Mouse (Mus musculus) liver, postnatal 0 days (tissue): Measurements from ENCODE around the gene Bank1. TPM values are rescaled to one million over a fixed set of nuclear protein-coding genes. Genes with fewer than 3 reads are reported as not detected.
"Not testable (repeated sequence)": the region's sequence is repeated elsewhere in the genome, so short reads cannot be mapped to it uniquely, and the experiment has no call there.

Experiments
- ATAC-seq: fragments of 200-750 bp; cut with Nextera tagmentation; 2 replicates; pipeline ENCODE4 v1.8.0; 2017; ENCODE audit warnings: mild to moderate bottlenecking, moderate library complexity
- DNase-seq: peaks from one replicate; pipeline ENCODE4 v3.0.0-alpha.2; 2016
- H3K27ac ChIP-seq: fragments of 300-500 bp; sonication (generic); 2 replicates; pipeline ENCODE4 v1.5.1; 2014; ENCODE audit warnings: antibody characterized with exemption, moderate library complexity, mild to moderate bottlenecking, low read depth
- H3K27me3 ChIP-seq: fragments of 300-500 bp; sonication (generic); 2 replicates; pipeline ENCODE4 v1.6.1; 2014; ENCODE audit warnings: low read length, control low read depth, mixed read lengths; ENCODE audit not compliant: insufficient read depth
- H3K36me3 ChIP-seq: fragments of 300-500 bp; sonication (generic); replicated peaks from 2 replicates; pipeline ENCODE4 v1.6.1; 2014; ENCODE audit warnings: mild to moderate bottlenecking, control low read depth, low read length, moderate library complexity, mixed read lengths; ENCODE audit not compliant: insufficient read depth
- H3K4me1 ChIP-seq: fragments of 300-500 bp; sonication (generic); 2 replicates; pipeline ENCODE4 v1.6.1; 2014; ENCODE audit warnings: antibody characterized with exemption, mild to moderate bottlenecking, control low read depth; ENCODE audit not compliant: insufficient read depth
- H3K4me2 ChIP-seq: fragments of 300-500 bp; sonication (generic); 2 replicates; pipeline ENCODE4 v1.6.1; 2014; ENCODE audit warnings: low read depth, mild to moderate bottlenecking, low read length, moderate library complexity, mixed read lengths
- H3K4me3 ChIP-seq: fragments of 300-500 bp; sonication (generic); 2 replicates; pipeline ENCODE4 v1.5.1; 2014; ENCODE audit warnings: low read depth, low read length
- H3K9ac ChIP-seq: fragments of 300-500 bp; sonication (generic); replicated peaks from 2 replicates; pipeline ENCODE4 v1.6.1; 2014; ENCODE audit warnings: mild to moderate bottlenecking, moderate library complexity
- H3K9me3 ChIP-seq: fragments of 300-500 bp; sonication (generic); 2 replicates; pipeline ENCODE4 v1.6.1; 2016; ENCODE audit warnings: mild to moderate bottlenecking, control low read depth, low read length, mixed read lengths
- CTCF ChIP-seq: sonication (generic); IDR thresholded peaks from 2 replicates; pipeline ENCODE4 v1.5.1; 2016; ENCODE audit warnings: antibody characterized with exemption, low read depth
- EP300 ChIP-seq: IDR thresholded peaks from 2 replicates; pipeline ENCODE4 v1.6.1; 2016; ENCODE audit warnings: antibody characterized with exemption, low read depth, mild to moderate bottlenecking
- WGBS: fragments of 180-500 bp; shearing (Covaris S2); extraction: QIAGEN DNeasy Blood & Tissue Kit; methylation state at CpG from one replicate; pipeline ENCODE4 v1.1.7; 2014; ENCODE audit not compliant: insufficient replicate concordance; 5-methylcytosine and 5-hydroxymethylcytosine counted together
- polyA plus RNA-seq: library from polyadenylated mRNA; unstranded; fragments of >200 nt; fragmentation: Nextera tagmentation; extraction: Ambion mirVana; gene quantifications from 2 replicates; pipeline ENCODE4 v1.2.1, GENCODE M21; 2015

Gene Bank1
- polyA plus RNA-seq, 1 experiment from 2014 or later, result 3.0 TPM

DNA sequence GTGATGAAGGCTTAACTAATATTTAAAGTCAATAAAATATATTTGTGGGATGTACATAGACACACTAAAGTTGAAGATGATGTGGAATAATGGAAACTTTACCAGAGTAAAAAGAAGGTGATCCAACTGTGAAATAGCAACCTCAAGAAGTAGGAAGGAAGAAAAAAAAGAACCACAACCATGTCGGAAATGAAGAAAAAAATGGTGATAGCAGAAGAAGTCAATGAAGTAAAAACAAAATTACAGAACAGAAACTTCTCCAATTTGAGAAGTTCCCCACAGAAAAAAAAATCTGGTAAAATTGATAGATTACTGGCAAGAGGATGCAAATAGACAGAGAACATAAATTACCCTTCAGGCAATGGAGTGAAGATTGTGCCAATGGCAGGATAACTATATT, 21.4 kb upstream of the Bank1 start:
- 34% methylated on average over 1 of the region's 1 CpGs for WGBS
- Histone ChIP-seq H3K9ac (no peak overlapping the region), H3K4me3 (no peak overlapping the region), H3K27me3 (no peaks in the 10 kb centered on the region), H3K4me1 (no peaks in the 10 kb centered on the region), H3K4me2 (no peak overlapping the region), H3K9me3 (no peaks in the 10 kb centered on the region), H3K36me3 (no peaks in the 10 kb centered on the region), H3K27ac (no peak overlapping the region)
- no peak for ATAC-seq
- no peak for DNase-seq
- no peak for TF ChIP-seq CTCF
- 0 out of 2 replicates have a peak, but pooled peaks have one; percentile 20 for TF ChIP-seq EP300

DNA sequence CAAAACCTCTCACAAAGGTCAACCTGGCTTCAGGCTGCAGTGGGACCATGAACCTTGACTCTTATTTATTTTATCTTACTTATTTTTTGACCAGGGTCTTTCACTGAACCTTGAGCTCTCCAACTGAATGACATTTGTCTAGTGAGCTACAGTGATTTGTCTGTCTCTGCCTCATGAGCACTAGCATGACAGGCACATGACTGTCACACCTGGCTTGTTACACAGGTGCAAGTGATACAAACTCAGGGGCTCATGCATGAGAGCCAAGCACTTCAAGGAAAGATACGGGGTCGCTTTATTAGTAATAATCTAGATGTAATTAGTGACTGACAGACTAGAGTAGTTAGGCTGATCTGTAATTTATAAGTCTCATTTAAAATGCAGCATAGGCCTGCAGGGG, 16.0 kb upstream of the Bank1 start:
- H3K27me3 ChIP-seq, result no peaks in the 10 kb centered on the region
- H3K4me3 ChIP-seq, result no peak overlapping the region
- H3K27ac ChIP-seq, result no peak overlapping the region
- TF ChIP-seq CTCF (no peak), EP300 (no peak)
- no peak overlapping the region for H3K4me2 ChIP-seq
- no peaks in the 10 kb centered on the region for H3K9me3 ChIP-seq
- no peaks in the 10 kb centered on the region for H3K36me3 ChIP-seq
- no peak overlapping the region for H3K9ac ChIP-seq
- 79% methylated on average over 2 of the region's 2 CpGs for whole genome bisulfite sequencing
- no peaks in the 10 kb centered on the region for H3K4me1 ChIP-seq
- ATAC-seq (no peak), DNase-seq (no peak)

DNA sequence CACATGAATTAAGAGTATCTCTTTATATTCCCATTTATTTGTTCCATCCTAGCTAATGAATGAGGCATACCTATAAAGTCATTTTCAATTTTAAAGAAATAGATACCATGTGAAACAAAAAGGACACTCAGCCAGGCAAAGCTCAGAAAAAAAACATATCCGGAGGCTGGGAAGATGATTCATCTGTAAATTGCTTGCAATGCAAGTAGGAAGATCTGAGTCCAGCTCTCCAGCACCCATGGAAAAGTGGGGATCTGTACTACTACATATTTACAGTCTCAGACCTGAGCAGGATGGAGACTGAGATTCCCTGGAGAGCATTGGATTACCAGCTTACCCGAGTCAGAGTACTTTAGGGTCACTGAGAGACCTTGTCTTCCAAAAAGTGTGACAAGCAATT, 14.0 kb upstream of the Bank1 start:
- H3K4me1 ChIP-seq, result no peaks in the 10 kb centered on the region
- H3K4me2 ChIP-seq, result no peak overlapping the region
- H3K36me3 ChIP-seq, result no peaks in the 10 kb centered on the region
- 68% methylated on average over 2 of the region's 2 CpGs for WGBS
- H3K4me3 ChIP-seq, result no peak overlapping the region
- no peak overlapping the region for H3K27ac ChIP-seq
- DNase-seq, result no peak
- no peaks in the 10 kb centered on the region for H3K9me3 ChIP-seq
- H3K9ac ChIP-seq, result no peak overlapping the region
- TF ChIP-seq EP300 (no peak), CTCF (no peak)
- ATAC-seq, result no peak
- no peaks in the 10 kb centered on the region for H3K27me3 ChIP-seq

DNA sequence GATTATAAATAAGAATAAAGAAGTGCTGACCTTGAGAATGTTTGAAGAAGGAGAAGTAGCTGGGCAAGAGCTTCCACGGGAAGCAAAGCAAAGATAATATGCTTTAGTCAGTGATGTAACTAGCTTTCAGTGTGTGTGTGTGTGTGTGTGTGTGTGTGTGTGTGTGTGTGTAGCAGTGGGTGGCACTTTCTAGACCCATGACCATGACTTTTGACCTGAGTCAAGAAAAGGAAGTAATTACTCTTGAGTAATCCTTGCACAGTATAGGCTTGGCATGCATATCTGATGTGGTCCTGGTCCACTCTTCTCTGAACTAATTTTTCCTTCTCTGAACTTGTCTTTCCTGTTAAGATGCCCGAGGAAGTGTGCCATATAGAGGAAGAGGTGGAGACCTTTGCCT, 5.3 kb upstream of the Bank1 start:
- peak; percentile 88 for ATAC-seq
- TF ChIP-seq EP300 (no peak), CTCF (no peak)
- H3K9ac ChIP-seq, result no peak overlapping the region
- H3K4me1 ChIP-seq, result no peaks in the 10 kb centered on the region
- H3K9me3 ChIP-seq, result no peaks in the 10 kb centered on the region
- no peak overlapping the region for H3K27ac ChIP-seq
- WGBS, result 28% methylated on average over 2 of the region's 2 CpGs
- H3K36me3 ChIP-seq, result no peaks in the 10 kb centered on the region
- no peaks in the 10 kb centered on the region for H3K27me3 ChIP-seq
- DNase-seq, result peak; percentile 27
- H3K4me3 ChIP-seq, result no peak overlapping the region
- no peak overlapping the region for H3K4me2 ChIP-seq

DNA sequence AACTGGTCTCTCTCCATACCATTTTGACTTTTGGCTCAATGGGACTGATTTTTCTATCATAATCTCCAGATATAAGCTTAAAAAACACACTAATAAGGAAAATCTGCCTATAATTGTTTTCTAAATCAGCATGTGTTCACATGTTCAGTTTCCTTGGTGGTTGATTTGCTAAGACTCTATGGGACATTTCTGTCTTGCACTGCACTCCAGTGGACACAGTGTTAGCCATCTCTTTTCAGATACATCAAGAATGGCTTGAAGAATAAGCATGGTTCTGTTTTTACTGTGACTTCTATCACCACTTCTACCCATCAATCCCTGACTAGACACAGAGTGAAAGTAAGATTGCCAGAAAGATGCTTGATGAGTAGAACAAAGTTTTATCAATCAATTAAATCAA, 4.2 kb upstream of the Bank1 start:
- no peak overlapping the region for H3K4me3 ChIP-seq
- no peaks in the 10 kb centered on the region for H3K27me3 ChIP-seq
- H3K4me1 ChIP-seq, result no peaks in the 10 kb centered on the region
- H3K9ac ChIP-seq, result no peak overlapping the region
- H3K36me3 ChIP-seq, result no peaks in the 10 kb centered on the region
- H3K27ac ChIP-seq, result no peak overlapping the region
- TF ChIP-seq EP300, result no peak
- TF ChIP-seq CTCF, result no peak
- no peak for DNase-seq
- H3K4me2 ChIP-seq, result no peak overlapping the region
- ATAC-seq, result no peak
- H3K9me3 ChIP-seq, result no peaks in the 10 kb centered on the region

DNA sequence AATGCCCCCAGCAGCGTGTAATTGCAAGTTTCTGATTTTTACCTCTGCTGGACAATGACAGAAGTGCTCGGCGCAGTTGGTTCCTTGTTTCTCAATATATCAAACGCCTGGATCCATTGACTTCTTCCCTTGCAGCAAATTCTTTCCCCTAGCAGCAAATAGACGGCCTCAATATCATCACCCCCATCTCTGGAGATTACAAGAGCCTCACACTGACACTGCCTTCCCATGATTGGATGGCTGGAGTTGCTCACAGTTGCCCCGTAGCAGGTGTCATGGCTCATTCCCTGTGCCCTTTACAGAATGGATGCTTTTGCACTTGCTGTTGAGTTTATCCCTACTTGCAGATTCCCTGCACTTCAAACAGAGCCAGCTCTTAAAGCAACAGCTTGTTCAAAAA, 3.3 kb upstream of the Bank1 start:
- no peak overlapping the region for H3K4me3 ChIP-seq
- no peaks in the 10 kb centered on the region for H3K36me3 ChIP-seq
- H3K9ac ChIP-seq, result no peak overlapping the region
- H3K27me3 ChIP-seq, result no peaks in the 10 kb centered on the region
- H3K27ac ChIP-seq, result no peak overlapping the region
- no peaks in the 10 kb centered on the region for H3K9me3 ChIP-seq
- ATAC-seq (no peak), DNase-seq (no peak)
- 55% methylated on average over 6 of the region's 6 CpGs for WGBS
- H3K4me1 ChIP-seq, result no peaks in the 10 kb centered on the region
- no peak for TF ChIP-seq CTCF
- no peak overlapping the region for H3K4me2 ChIP-seq

GRCm38 (mm10) chr3:136324716-136325115, 1.1 kb downstream of the Bank1 start:
- not testable (repeated sequence) for H3K4me3 ChIP-seq, H3K36me3 ChIP-seq, H3K27me3 ChIP-seq, DNase-seq, H3K9me3 ChIP-seq, H3K4me2 ChIP-seq, H3K27ac ChIP-seq, H3K4me1 ChIP-seq, ATAC-seq, H3K9ac ChIP-seq
- TF ChIP-seq CTCF, result peak; percentile 17; the same call in 1 of the 2 replicates
- WGBS, result 81% methylated on average over 6 of the region's 6 CpGs
